Mouse (Mus musculus) hindbrain, embryonic 16.5 days (tissue): Measurements from ENCODE around the gene Eif3k. TPM values are rescaled to one million over a fixed set of nuclear protein-coding genes. Genes with fewer than 3 reads are reported as not detected.
A peak's percentile ranks its signal among the peaks of the same experiment; 100 is the strongest.

ENCODE experiments used
- ATAC-seq: fragments of 200-750 bp; cut with Nextera tagmentation; 2 replicates; pipeline ENCODE4 v1.8.0; 2017; ENCODE audit warnings: moderate TSS enrichment, moderate library complexity
- H3K27ac ChIP-seq: fragments of 300-500 bp; sonication (generic); 2 replicates; pipeline ENCODE4 v1.5.1; 2014; ENCODE audit warnings: low read depth, mild to moderate bottlenecking, control low read depth, low read length, moderate library complexity
- H3K27me3 ChIP-seq: fragments of 300-500 bp; sonication (generic); replicated peaks from 2 replicates; pipeline ENCODE4 v1.6.1; 2014; ENCODE audit warnings: low read length; ENCODE audit not compliant: control insufficient read depth, insufficient read depth
- H3K36me3 ChIP-seq: fragments of 300-500 bp; sonication (generic); 2 replicates; pipeline ENCODE4 v1.6.1; 2014; ENCODE audit warnings: mild to moderate bottlenecking, low read length, moderate library complexity, mixed read lengths; ENCODE audit not compliant: control insufficient read depth, insufficient read depth
- H3K4me1 ChIP-seq: fragments of 300-500 bp; sonication (generic); 2 replicates; pipeline ENCODE4 v1.6.1; 2014; ENCODE audit warnings: low read depth, low read length; ENCODE audit not compliant: control insufficient read depth, insufficient read depth
- H3K4me2 ChIP-seq: fragments of 300-500 bp; sonication (generic); 2 replicates; pipeline ENCODE4 v1.6.1; 2014; ENCODE audit warnings: mild to moderate bottlenecking, low read length, control low read depth, moderate library complexity
- H3K4me3 ChIP-seq: fragments of 300-500 bp; sonication (generic); 2 replicates; pipeline ENCODE4 v1.5.1; 2014; ENCODE audit warnings: mild to moderate bottlenecking, low read length, control low read depth, moderate library complexity
- H3K9ac ChIP-seq: fragments of 300-500 bp; sonication (generic); 2 replicates; pipeline ENCODE4 v1.6.1; 2014; ENCODE audit warnings: low read depth, mild to moderate bottlenecking, control low read depth, low read length, moderate library complexity
- H3K9me3 ChIP-seq: fragments of 300-500 bp; sonication (generic); 2 replicates; pipeline ENCODE4 v1.6.1; 2014; ENCODE audit warnings: mild to moderate bottlenecking, low read length, moderate library complexity; ENCODE audit not compliant: control insufficient read depth
- WGBS: fragments of 180-500 bp; shearing (Covaris S2); extraction: QIAGEN DNeasy Blood & Tissue Kit; methylation state at CpG from one replicate; pipeline ENCODE4 v1.1.7; 2014; 5-methylcytosine and 5-hydroxymethylcytosine counted together
- polyA plus RNA-seq: library from polyadenylated mRNA; unstranded; fragments of >200 nt; fragmentation: Nextera tagmentation; extraction: Ambion mirVana; gene quantifications from 2 replicates; pipeline ENCODE4 v1.2.1, GENCODE M21; 2015

Gene Eif3k
- polyA plus RNA-seq, 1 experiment from 2014 or later = 295 TPM

GRCm38 (mm10) chr7:28966181-28966580 lies 15.5 kb downstream of the Eif3k start:
- Histone ChIP-seq H3K9me3 (no peaks in the 10 kb centered on the region), H3K4me2 (no peak overlapping the region), H3K4me1 (peaks cover 2% of the 10 kb centered on the region), H3K9ac (no peak overlapping the region), H3K27me3 (no peaks in the 10 kb centered on the region), H3K4me3 (no peak overlapping the region), H3K36me3 (no peaks in the 10 kb centered on the region), H3K27ac (no peak overlapping the region)
- 84% methylated on average over 4 of the region's 5 CpGs for WGBS
- ATAC-seq = no peak

- Histone ChIP-seq H3K36me3 (no peaks in the 10 kb centered on the region), H3K9me3 (no peaks in the 10 kb centered on the region), H3K4me3 (no peak overlapping the region), H3K27me3 (no peaks in the 10 kb centered on the region), H3K9ac (no peak overlapping the region), H3K4me1 (peaks cover 10% of the 10 kb centered on the region), H3K4me2 (no peak overlapping the region), H3K27ac (no peak overlapping the region)
- no peak for ATAC-seq
- 86% methylated on average over 5 of the region's 5 CpGs for WGBS
Measured at GRCm38 (mm10) chr7:28965346-28965840, 16.3 kb downstream of the Eif3k start.

DNA sequence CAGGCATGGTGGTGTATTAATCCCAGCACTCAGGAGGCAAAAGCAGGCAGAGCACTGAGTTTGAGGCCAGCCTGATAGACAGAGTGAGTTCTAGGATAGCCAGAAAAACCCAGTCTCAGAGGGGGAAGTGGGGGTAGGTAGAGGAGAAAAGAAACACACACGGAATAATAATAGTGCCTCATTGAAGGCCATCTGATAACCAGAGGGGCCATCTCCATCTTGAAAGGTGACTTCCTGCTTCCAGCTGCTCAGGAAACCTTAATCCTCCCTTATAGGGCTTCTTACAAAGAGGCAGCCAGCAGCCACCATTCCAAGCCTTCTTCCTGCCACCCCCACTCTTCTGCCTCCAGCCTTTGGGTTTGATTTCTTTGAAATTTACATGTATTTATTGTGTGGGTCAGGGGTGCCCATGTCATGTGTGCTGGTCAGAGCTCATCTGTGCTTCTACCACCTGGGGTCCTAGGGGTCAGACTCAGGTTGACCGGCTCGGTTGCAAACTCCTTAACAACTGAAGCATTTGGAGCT lies 18.2 kb downstream of the Eif3k start:
- no peak overlapping the region for H3K4me2 ChIP-seq
- peaks cover 26% of the 10 kb centered on the region for H3K4me1 ChIP-seq
- H3K9me3 ChIP-seq = no peaks in the 10 kb centered on the region
- H3K9ac ChIP-seq = no peak overlapping the region
- no peak overlapping the region for H3K4me3 ChIP-seq
- 79% methylated on average over 3 of the region's 3 CpGs for WGBS
- no peaks in the 10 kb centered on the region for H3K27me3 ChIP-seq
- ATAC-seq = no peak
- H3K27ac ChIP-seq = no peak overlapping the region
- no peaks in the 10 kb centered on the region for H3K36me3 ChIP-seq

DNA sequence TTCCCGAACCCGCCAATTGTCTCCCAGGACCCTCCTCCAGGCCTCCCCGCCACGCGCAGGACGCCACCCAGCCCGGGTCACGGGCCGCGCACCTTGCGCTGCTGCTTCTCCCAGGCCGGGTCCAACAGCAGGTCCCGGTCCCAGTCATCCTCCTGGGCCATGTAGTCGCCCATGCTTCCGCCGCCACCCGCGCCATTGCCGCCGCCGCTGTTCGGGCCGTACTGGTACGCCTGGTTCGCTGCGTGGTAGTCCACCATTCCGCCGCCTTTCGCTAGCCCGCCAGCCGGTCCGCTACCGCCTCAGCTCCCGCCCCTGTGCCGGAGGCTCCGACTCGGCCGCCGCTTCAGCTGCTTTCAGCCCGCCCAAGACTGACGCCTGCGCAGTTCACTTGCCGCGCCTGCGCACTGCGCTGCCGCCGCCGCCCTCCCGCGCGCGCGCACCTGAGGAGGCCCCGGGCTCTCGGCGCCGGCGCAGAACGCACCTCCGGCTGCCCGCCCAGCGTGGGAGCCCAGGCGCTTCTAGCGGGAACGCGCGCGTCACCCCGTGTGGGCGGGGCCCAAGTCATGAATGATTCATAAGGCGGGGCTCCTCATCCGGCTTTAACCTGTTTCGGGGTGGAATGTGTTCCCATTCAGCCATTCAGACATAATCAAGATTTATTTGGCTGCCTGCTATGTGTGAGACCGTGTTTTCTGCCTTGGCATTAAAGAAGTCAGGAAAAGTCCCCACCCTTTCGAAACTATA lies 19.6 kb downstream of the Eif3k start, which contains the start of gene Actn4:
Gene Actn4, minus strand, starts transcription at position 414 of the 744 bp plus-strand sequence.
- ATAC-seq = peak; percentile 93
- Histone ChIP-seq H3K9ac (peak within 1 kb of the TSS; percentile 90), H3K4me1 (peaks cover 26% of the 10 kb centered on the region), H3K4me2 (peak within 1 kb of the TSS; percentile 68), H3K9me3 (no peaks in the 10 kb centered on the region), H3K4me3 (peak within 1 kb of the TSS; percentile 89), H3K36me3 (no peaks in the 10 kb centered on the region), H3K27me3 (no peaks in the 10 kb centered on the region), H3K27ac (peak within 1 kb of the TSS; percentile 88)
- under 1% methylated on average over 72 of the region's 76 CpGs for WGBS

GRCm38 (mm10) chr7:28961584-28961926 lies 20.1 kb downstream of the Eif3k start:
- H3K27me3 ChIP-seq = no peaks in the 10 kb centered on the region
- peak overlapping the region; percentile 66 for H3K4me2 ChIP-seq
- H3K4me3 ChIP-seq = peak overlapping the region; percentile 89
- no peaks in the 10 kb centered on the region for H3K36me3 ChIP-seq
- no peaks in the 10 kb centered on the region for H3K9me3 ChIP-seq
- peak overlapping the region; percentile 88 for H3K27ac ChIP-seq
- ATAC-seq = no peak
- H3K9ac ChIP-seq = peak overlapping the region; percentile 90
- H3K4me1 ChIP-seq = peaks cover 26% of the 10 kb centered on the region
- WGBS = under 1% methylated on average over 7 of the region's 7 CpGs

GRCm38 (mm10) chr7:28960354-28961046 lies 21.2 kb downstream of the Eif3k start:
- no peak for ATAC-seq

GRCm38 (mm10) chr7:28959505-28960045 lies 22.1 kb downstream of the Eif3k start:
- WGBS = 40% methylated on average over 6 of the region's 6 CpGs
- Histone ChIP-seq H3K4me2 (peak overlapping the region; percentile 66), H3K36me3 (no peaks in the 10 kb centered on the region), H3K9ac (no peak overlapping the region; the same call in 1 of the 2 replicates), H3K27ac (no peak overlapping the region), H3K9me3 (no peaks in the 10 kb centered on the region), H3K4me3 (no peak overlapping the region), H3K27me3 (no peaks in the 10 kb centered on the region), H3K4me1 (peaks cover 26% of the 10 kb centered on the region)
- no peak for ATAC-seq

More at GRCm38 (mm10) chr7:28960354-28961046, 21.2 kb downstream of the Eif3k start:
- Histone ChIP-seq H3K27me3 (no peaks in the 10 kb centered on the region), H3K4me1 (peaks cover 26% of the 10 kb centered on the region), H3K9ac (peak overlapping the region; percentile 90), H3K4me2 (peak overlapping the region; percentile 66), H3K4me3 (peak overlapping the region; percentile 89), H3K9me3 (no peaks in the 10 kb centered on the region), H3K27ac (no peak overlapping the region), H3K36me3 (no peaks in the 10 kb centered on the region)
- 37% methylated on average over 9 of the region's 9 CpGs for WGBS

GRCm38 (mm10) chr7:28958770-28959169 lies 22.9 kb downstream of the Eif3k start:
- no peak overlapping the region for H3K4me3 ChIP-seq
- ATAC-seq = no peak
- no peaks in the 10 kb centered on the region for H3K9me3 ChIP-seq
- peaks cover 27% of the 10 kb centered on the region for H3K4me1 ChIP-seq
- H3K27me3 ChIP-seq = no peaks in the 10 kb centered on the region
- no peak overlapping the region for H3K4me2 ChIP-seq
- no peaks in the 10 kb centered on the region for H3K36me3 ChIP-seq
- no peak overlapping the region for H3K27ac ChIP-seq
- H3K9ac ChIP-seq = no peak overlapping the region
- 65% methylated on average over 1 of the region's 1 CpGs for WGBS
